Mouse (Mus musculus): ENCODE results near the gene Raet1e. TPM values are rescaled to one million over a fixed set of nuclear protein-coding genes. Genes with fewer than 3 reads are reported as not detected.
"Not testable (repeated sequence)": the region's sequence is repeated elsewhere in the genome, so short reads cannot be mapped to it uniquely, and the experiment has no call there.

The Raet1e gene
- total RNA-seq, 4 experiments from 2014 or later: 0.19 TPM; not detected in 3

GRCm38 (mm10) chr10:22165328-22166003, 7.1 kb downstream of the Raet1e start:
- not testable (repeated sequence) for DNase-seq (ENCODE audit: low spot score in 2 of 2)

GRCm38 (mm10) chr10:22166025-22166424, 7.7 kb downstream of the Raet1e start:
- not testable (repeated sequence) for DNase-seq (ENCODE audit: low spot score in 2 of 2)

- DNase-seq (ENCODE audit: low spot score in 2 of 2): not testable (repeated sequence)
Observed at GRCm38 (mm10) chr10:22167061-22167460, 8.7 kb downstream of the Raet1e start.

- DNase-seq (ENCODE audit: low spot score in 2 of 2): not testable (repeated sequence)
Observed at GRCm38 (mm10) chr10:22169116-22169515, 10.7 kb downstream of the Raet1e start.

- DNase-seq (ENCODE audit: low spot score in 2 of 2): not testable (repeated sequence)
Observed at GRCm38 (mm10) chr10:22172431-22173334, 14.3 kb downstream of the Raet1e start.

- DNase-seq (ENCODE audit: low spot score in 2 of 2): not testable (repeated sequence)
Observed at GRCm38 (mm10) chr10:22173335-22174189, 15.2 kb downstream of the Raet1e start.

- not testable (repeated sequence) for DNase-seq (ENCODE audit: low spot score in 2 of 2)
Observed at GRCm38 (mm10) chr10:22174190-22174487, 15.8 kb downstream of the Raet1e start.

GRCm38 (mm10) chr10:22176515-22176914, 18.1 kb downstream of the Raet1e start:
- DNase-seq (ENCODE audit: low spot score in 2 of 2): not testable (repeated sequence)

- DNase-seq (ENCODE audit: low spot score in 2 of 2): not testable (repeated sequence)
Observed at GRCm38 (mm10) chr10:22191035-22191434, 32.7 kb downstream of the Raet1e start.

- not testable (repeated sequence) for DNase-seq (ENCODE audit: low spot score in 2 of 2)
Observed at GRCm38 (mm10) chr10:22201352-22201751, 43.0 kb downstream of the Raet1e start.

- not testable (repeated sequence) for DNase-seq (ENCODE audit: low spot score in 2 of 2)
Observed at GRCm38 (mm10) chr10:22202784-22203583, 44.6 kb downstream of the Raet1e start.

GRCm38 (mm10) chr10:22206443-22206842, 48.1 kb downstream of the Raet1e start:
- not testable (repeated sequence) for DNase-seq (ENCODE audit: low spot score in 2 of 2)

GRCm38 (mm10) chr10:22212012-22212696, 53.8 kb downstream of the Raet1e start:
- DNase-seq (ENCODE audit: low spot score in 2 of 2): peak in 1 of 2 experiments; percentile 11

GRCm38 (mm10) chr10:22223474-22224349, 65.3 kb downstream of the Raet1e start:
- peak in 1 of 2 experiments; percentile 3 for DNase-seq (ENCODE audit: low spot score in 2 of 2)

- DNase-seq (ENCODE audit: low spot score in 2 of 2): no peak
Observed at GRCm38 (mm10) chr10:22265060-22265459, 106.7 kb downstream of the Raet1e start.

GRCm38 (mm10) chr10:22270879-22271786, 112.8 kb downstream of the Raet1e start:
- not testable (repeated sequence) for DNase-seq (ENCODE audit: low spot score in 2 of 2)

- peak in 1 of 2 experiments; percentile 6 for DNase-seq (ENCODE audit: low spot score in 2 of 2)
Observed at GRCm38 (mm10) chr10:22272914-22273683, 114.7 kb downstream of the Raet1e start.

Data from gastrocnemius, adult 8-10 months (tissue).